Mouse (Mus musculus): ENCODE measurements around the gene Lzts3.

Gene Lzts3

GRCm38 (mm10) chr2:130634739-130635411 lies 7.7 kb downstream of the Lzts3 start:
- DNase-seq, result peak; percentile 41 to 54

- no peak for DNase-seq
These were observed 8.4 kb downstream of the Lzts3 start for GRCm38 (mm10) chr2:130634006-130634738.

GRCm38 (mm10) chr2:130632887-130633675 lies 9.5 kb downstream of the Lzts3 start:
- DNase-seq, result no peak

- no peak for DNase-seq
These were observed 10.2 kb downstream of the Lzts3 start for GRCm38 (mm10) chr2:130632416-130632815.

GRCm38 (mm10) chr2:130629839-130630203 lies 12.8 kb downstream of the Lzts3 start, which contains the start of the genes Fastkd5 and Ubox5:
Gene Fastkd5, minus strand, starts transcription at chr2:130630027.
Gene Ubox5, minus strand, starts transcription at chr2:130630038.
- peak; percentile 84 to 85 for DNase-seq

GRCm38 (mm10) chr2:130629080-130629838 lies 13.3 kb downstream of the Lzts3 start:
- DNase-seq, result no peak

GRCm38 (mm10) chr2:130628424-130628823 lies 14.2 kb downstream of the Lzts3 start:
- DNase-seq, result peak in 1 of 2 experiments; percentile 19

GRCm38 (mm10) chr2:130618972-130619371 lies 23.6 kb downstream of the Lzts3 start:
- DNase-seq, result no peak

GRCm38 (mm10) chr2:130613091-130613490 lies 29.5 kb downstream of the Lzts3 start:
- peak; percentile 17 to 27 for DNase-seq

- DNase-seq, result no peak
These were observed 40.4 kb downstream of the Lzts3 start for GRCm38 (mm10) chr2:130602195-130602594.

- DNase-seq, result no peak
These were observed 44.2 kb downstream of the Lzts3 start for GRCm38 (mm10) chr2:130598399-130598798.

GRCm38 (mm10) chr2:130597601-130598010 lies 45.0 kb downstream of the Lzts3 start:
- no peak for DNase-seq

GRCm38 (mm10) chr2:130595596-130595995 lies 47.0 kb downstream of the Lzts3 start:
- DNase-seq, result no peak

- DNase-seq, result no peak
These were observed 51.6 kb downstream of the Lzts3 start for GRCm38 (mm10) chr2:130591016-130591415.

GRCm38 (mm10) chr2:130589761-130590160 lies 52.8 kb downstream of the Lzts3 start:
- no peak for DNase-seq

GRCm38 (mm10) chr2:130589157-130589556 lies 53.4 kb downstream of the Lzts3 start:
- no peak for DNase-seq

- no peak for DNase-seq
These were observed 54.2 kb downstream of the Lzts3 start for GRCm38 (mm10) chr2:130588373-130588772.

- no peak for DNase-seq
These were observed 56.6 kb downstream of the Lzts3 start for GRCm38 (mm10) chr2:130586016-130586415.

- DNase-seq, result no peak
These were observed 58.6 kb downstream of the Lzts3 start for GRCm38 (mm10) chr2:130583902-130584560.

Data from thymus, postnatal 36 days (tissue).